Mouse (Mus musculus) heart, adult 2 months (tissue): ENCODE measurements around the gene Gcn1l1. TPM values are rescaled to one million over a fixed set of nuclear protein-coding genes. Genes with fewer than 3 reads are reported as not detected.
"Not testable (repeated sequence)": the region's sequence is repeated elsewhere in the genome, so short reads cannot be mapped to it uniquely, and the experiment has no call there.

ENCODE experiments used
- DNase-seq, 2 experiments: peaks; one replicate each; pipeline ENCODE4 v3.0.0; 2021
- H3K27ac ChIP-seq: fragments of 200-600 bp; 2 replicates; pipeline ENCODE4 v1.8.1; 2022
- H3K27me3 ChIP-seq: fragments of 200-500 bp; 2 replicates; pipeline ENCODE4 v1.6.1; 2012; ENCODE audit warnings: mild to moderate bottlenecking, low read length, inconsistent platforms, mixed read lengths; ENCODE audit not compliant: control insufficient read depth, insufficient read depth
- H3K36me3 ChIP-seq: fragments of 200-500 bp; 2 replicates; pipeline ENCODE4 v1.6.1; 2012; ENCODE audit warnings: low read length, inconsistent platforms; ENCODE audit not compliant: control insufficient read depth, insufficient read depth
- H3K4me1 ChIP-seq: fragments of 200-500 bp; 2 replicates; pipeline ENCODE4 v1.6.1; 2011; ENCODE audit warnings: low read length; ENCODE audit not compliant: control insufficient read depth, insufficient read depth
- H3K4me3 ChIP-seq: fragments of 200-600 bp; 2 replicates; pipeline ENCODE4 v1.8.1; 2022
- H3K79me2 ChIP-seq: fragments of 200-500 bp; replicated peaks from 2 replicates; pipeline ENCODE4 v1.6.1; 2012; ENCODE audit warnings: mild to moderate bottlenecking, inconsistent platforms, low read length, moderate library complexity, mixed read lengths; ENCODE audit not compliant: control insufficient read depth, insufficient read depth
- H3K9ac ChIP-seq: fragments of 200-500 bp; 2 replicates; pipeline ENCODE4 v1.6.1; 2012; ENCODE audit warnings: low read depth, mild to moderate bottlenecking, control low read depth, inconsistent platforms, low read length, mixed read lengths
- CTCF ChIP-seq: fragments of 200-600 bp; IDR thresholded peaks from 2 replicates; pipeline ENCODE4 v1.8.1; 2022; ENCODE audit warnings: antibody characterized with exemption, mild to moderate bottlenecking, moderate library complexity
- EP300 ChIP-seq: fragments of 200-500 bp; IDR thresholded peaks from 2 replicates; pipeline ENCODE4 v1.6.1; 2011; ENCODE audit warnings: low read depth, low read length, control low read depth; ENCODE audit not compliant: insufficient read depth
- POLR2A ChIP-seq: fragments of 200-500 bp; IDR thresholded peaks from 2 replicates; pipeline ENCODE4 v1.6.1; 2011; ENCODE audit warnings: mild to moderate bottlenecking, low read depth, low read length, control low read depth; ENCODE audit not compliant: insufficient read depth
- WGBS: fragments of 180-500 bp; shearing (Covaris S2); methylation state at CpG from one replicate; pipeline ENCODE4 v1.1.7; 2018; 5-methylcytosine and 5-hydroxymethylcytosine counted together
- intact Hi-C: fragments of 180-260 bp; cut with DNase I; formaldehyde crosslinking; loops from one replicate; pipeline ENCODE4 v1.15.1; 2025
- polyA plus RNA-seq: library from polyadenylated mRNA; depleted of rRNA; stranded (reverse); fragments of >200 nt; gene quantifications from 2 replicates; pipeline ENCODE4 v1.2.3, GENCODE M21; 2012
- total RNA-seq, 2 experiments: library from RNA; stranded (reverse); gene quantifications; 2 replicates each; pipeline ENCODE4 v1.2.3; 2021

The Gcn1l1 gene
- total and polyA plus RNA-seq, 3 experiments, result 21.5 to 40.1 (median 34.2) TPM

GRCm38 (mm10) chr5:115574992-115575391 is 9.9 kb downstream of the Gcn1l1 start:
- H3K9ac ChIP-seq, result no peak overlapping the region
- H3K27ac ChIP-seq, result no peak overlapping the region; the same call in 1 of the 2 replicates
- no peak for TF ChIP-seq CTCF
- TF ChIP-seq POLR2A, result no peak
- no peak for TF ChIP-seq EP300
- H3K27me3 ChIP-seq, result no peaks in the 10 kb centered on the region
- peaks cover 12% of the 10 kb centered on the region for H3K36me3 ChIP-seq
- peaks cover 12% of the 10 kb centered on the region for H3K4me1 ChIP-seq
- H3K79me2 ChIP-seq, result 0 out of 2 replicates have a peak, but pooled peaks cover 2% of the 10 kb centered on the region
- intact Hi-C loops, result no loop called here
- DNase-seq, result peak; percentile 80 to 82
- H3K4me3 ChIP-seq, result no peak overlapping the region
- WGBS, result 10% methylated on average over 8 of the region's 8 CpGs

GRCm38 (mm10) chr5:115577686-115578085 is 12.6 kb downstream of the Gcn1l1 start:
- intact Hi-C loops, H3K4me1 ChIP-seq, H3K79me2 ChIP-seq, H3K36me3 ChIP-seq, DNase-seq, H3K27ac ChIP-seq, H3K9ac ChIP-seq, H3K27me3 ChIP-seq, H3K4me3 ChIP-seq: not testable (repeated sequence)
- 95% methylated on average over 4 of the region's 4 CpGs for WGBS

- Histone ChIP-seq H3K36me3 (peaks cover 6% of the 10 kb centered on the region), H3K27ac (no peak overlapping the region), H3K27me3 (no peaks in the 10 kb centered on the region), H3K9ac (no peak overlapping the region), H3K79me2 (0 out of 2 replicates have a peak, but pooled peaks cover 2% of the 10 kb centered on the region), H3K4me1 (peaks cover 4% of the 10 kb centered on the region), H3K4me3 (no peak overlapping the region)
- intact Hi-C loops, result no loop called here
- DNase-seq, result peak in 1 of 2 experiments; percentile 17
- TF ChIP-seq CTCF, result no peak
- TF ChIP-seq EP300, result no peak
- no peak for TF ChIP-seq POLR2A
- 92% methylated on average over 14 of the region's 14 CpGs for WGBS
These were observed 13.9 kb downstream of the Gcn1l1 start for GRCm38 (mm10) chr5:115578922-115579321.

GRCm38 (mm10) chr5:115579363-115579762 is 14.3 kb downstream of the Gcn1l1 start:
- peaks cover 3% of the 10 kb centered on the region; the same call in 1 of the 2 replicates for H3K36me3 ChIP-seq
- no peak overlapping the region for H3K4me3 ChIP-seq
- no peak for DNase-seq
- no peaks in the 10 kb centered on the region for H3K27me3 ChIP-seq
- intact Hi-C loops, result no loop called here
- 0 out of 2 replicates have a peak, but pooled peaks cover 2% of the 10 kb centered on the region for H3K79me2 ChIP-seq
- WGBS, result 84% methylated on average over 5 of the region's 5 CpGs
- TF ChIP-seq POLR2A (no peak), CTCF (no peak), EP300 (no peak)
- H3K9ac ChIP-seq, result no peak overlapping the region
- H3K4me1 ChIP-seq, result peaks cover 2% of the 10 kb centered on the region
- H3K27ac ChIP-seq, result no peak overlapping the region

- DNase-seq, result no peak
- no peak overlapping the region for H3K9ac ChIP-seq
- H3K27ac ChIP-seq, result no peak overlapping the region
- 0 out of 2 replicates have a peak, but pooled peaks cover 2% of the 10 kb centered on the region for H3K79me2 ChIP-seq
- no peaks in the 10 kb centered on the region for H3K4me1 ChIP-seq
- H3K27me3 ChIP-seq, result no peaks in the 10 kb centered on the region
- no peak overlapping the region for H3K4me3 ChIP-seq
- no peaks in the 10 kb centered on the region for H3K36me3 ChIP-seq
- no peak for TF ChIP-seq EP300
- no peak for TF ChIP-seq CTCF
- no peak for TF ChIP-seq POLR2A
- intact Hi-C loops, result no loop called here
- 86% methylated on average over 14 of the region's 14 CpGs for WGBS
These were observed 15.4 kb downstream of the Gcn1l1 start for GRCm38 (mm10) chr5:115580229-115581001.

GRCm38 (mm10) chr5:115581662-115582061 is 16.6 kb downstream of the Gcn1l1 start:
- no peak for DNase-seq

More at GRCm38 (mm10) chr5:115581662-115582061, 16.6 kb downstream of the Gcn1l1 start:
- 96% methylated on average over 9 of the region's 9 CpGs for WGBS
- H3K27ac ChIP-seq, result no peak overlapping the region
- H3K4me3 ChIP-seq, result no peak overlapping the region
- H3K4me1 ChIP-seq, result no peaks in the 10 kb centered on the region
- TF ChIP-seq POLR2A (no peak), EP300 (no peak), CTCF (no peak)
- no peaks in the 10 kb centered on the region for H3K79me2 ChIP-seq
- H3K36me3 ChIP-seq, result no peaks in the 10 kb centered on the region
- intact Hi-C loops, result no loop called here
- H3K27me3 ChIP-seq, result no peaks in the 10 kb centered on the region
- H3K9ac ChIP-seq, result no peak overlapping the region
